In genomic region chr2:180692630-180693029, GRCm38 (mm10) we compare ENCODE assay signal across 8 mouse cellular contexts. TPM values are rescaled to one million over a fixed set of nuclear protein-coding genes. Genes with fewer than 3 reads are reported as not detected.
DNase-seq lines count a peak whose midpoint lies in the region; ATAC-seq and TF ChIP-seq lines count a peak whose summit lies in the region.

No protein-coding gene starts in this region.

- no peak for ATAC-seq in kidney, postnatal 0 days (replicated peaks; ENCODE audit: low FRiP score, low read depth)
- ATAC-seq in lung, embryonic 16.5 days (ENCODE audit: low read depth) = peak; percentile 59

- no peak for TF ChIP-seq CTCF in kidney, postnatal 0 days (IDR thresholded peaks at IDR 0.05; ENCODE audit: low read depth)

- H3K4me2 ChIP-seq in kidney, postnatal 0 days (ENCODE audit: low read length) = no peak overlapping the region
- no peak overlapping the region for H3K4me2 ChIP-seq in lung, embryonic 16.5 days (ENCODE audit: low read depth, low read length)

- peak; percentile 59 for DNase-seq in kidney, postnatal 0 days (ENCODE audit: low spot score)
- DNase-seq in kidney, adult 11 months = no peak
- peak; percentile 57 for DNase-seq in ZHBTc4 (ENCODE audit: low read depth, low spot score)
- peak; percentile 64 for DNase-seq in heart, adult 8-10 months (ENCODE audit: low spot score)
- peak; percentile 60 for DNase-seq in retina, postnatal 1 day
- no peak for DNase-seq in ovary, postnatal 10 days (ENCODE audit: low spot score)
- DNase-seq in kidney, adult 18-20 months = no peak

- H3K9ac ChIP-seq in kidney, postnatal 0 days (ENCODE audit: low read depth, low read length) = no peak overlapping the region
- H3K9ac ChIP-seq in lung, embryonic 16.5 days (ENCODE audit: low read length) = no peak overlapping the region

- 0 out of 2 replicates have a peak, but pooled peaks cover 4% of the 10 kb centered on the region for H3K4me1 ChIP-seq in kidney, postnatal 0 days (replicated peaks; ENCODE audit: insufficient read depth, low read length)
- peaks cover 9% of the 10 kb centered on the region for H3K4me1 ChIP-seq in lung, embryonic 16.5 days (replicated peaks; ENCODE audit: control insufficient read depth, insufficient read depth, low read length)

- no peaks in the 10 kb centered on the region for H3K9me3 ChIP-seq in kidney, postnatal 0 days (replicated peaks; ENCODE audit: low read length)
- H3K9me3 ChIP-seq in lung, embryonic 16.5 days (ENCODE audit: control insufficient read depth, low read length) = no peaks in the 10 kb centered on the region

- H3K27ac ChIP-seq in kidney, postnatal 0 days = peak overlapping the region; percentile 62
- H3K27ac ChIP-seq in lung, embryonic 16.5 days (ENCODE audit: low read length) = peak overlapping the region; percentile 14

- WGBS in kidney, postnatal 0 days = 0% methylated on average over 1 of the region's 1 CpGs
- 0% methylated on average over 1 of the region's 1 CpGs for WGBS in lung, embryonic 16.5 days

- peaks cover 22% of the 10 kb centered on the region for H3K36me3 ChIP-seq in kidney, postnatal 0 days (ENCODE audit: insufficient read depth, low read length)
- peaks cover 30% of the 10 kb centered on the region for H3K36me3 ChIP-seq in lung, embryonic 16.5 days (ENCODE audit: control insufficient read depth, insufficient read depth, low read length)

- H3K4me3 ChIP-seq in kidney, postnatal 0 days (replicated peaks; ENCODE audit: low read depth, low read length) = no peak overlapping the region
- H3K4me3 ChIP-seq in lung, embryonic 16.5 days (ENCODE audit: low read length) = no peak overlapping the region

- no peaks in the 10 kb centered on the region for H3K27me3 ChIP-seq in kidney, postnatal 0 days (ENCODE audit: insufficient read depth, low read length)
- no peaks in the 10 kb centered on the region for H3K27me3 ChIP-seq in lung, embryonic 16.5 days (ENCODE audit: control insufficient read depth, insufficient read depth, low read depth, low read length)

RNA-seq across cellular contexts. Expression of gene Dido1, which starts 17.2 kb away (rescaled TPM):
- 17.7 and 18.0 TPM in 2 replicates for polyA plus RNA-seq in kidney, postnatal 0 days (2015; fragmentation: Nextera tagmentation; extraction: Ambion mirVana)
- 10 to 100 TPM; 25.2 to 35.9 (median 31.1) TPM for total RNA-seq in heart, adult 8-10 months (2022)
- polyA plus RNA-seq in lung, embryonic 16.5 days (2015; fragmentation: Nextera tagmentation; extraction: Ambion mirVana) = 27.6 and 28.2 TPM in 2 replicates

RNA-seq across cellular contexts. Expression of gene Gid8, which starts 17.3 kb away (rescaled TPM):
- polyA plus RNA-seq in kidney, postnatal 0 days (2015; fragmentation: Nextera tagmentation; extraction: Ambion mirVana) = 48.1 and 51.0 TPM in 2 replicates
- total RNA-seq in heart, adult 8-10 months (2022) = 10 to 100 TPM; 57.6 to 66.1 (median 59.5) TPM
- 49.4 and 50.9 TPM in 2 replicates for polyA plus RNA-seq in lung, embryonic 16.5 days (2015; fragmentation: Nextera tagmentation; extraction: Ambion mirVana)

RNA-seq across cellular contexts. Expression of gene Slc17a9, which starts 32.4 kb away (rescaled TPM):
- 0.55 and 0.61 TPM in 2 replicates for polyA plus RNA-seq in kidney, postnatal 0 days (2015; fragmentation: Nextera tagmentation; extraction: Ambion mirVana)
- total RNA-seq in heart, adult 8-10 months (2022) = under 1 TPM; 0.30 to 0.75 (median 0.40) TPM
- 1.5 and 2.1 TPM in 2 replicates for polyA plus RNA-seq in lung, embryonic 16.5 days (2015; fragmentation: Nextera tagmentation; extraction: Ambion mirVana)

RNA-seq across cellular contexts. Expression of gene Tcfl5, which starts 50.1 kb away (rescaled TPM):
- polyA plus RNA-seq in kidney, postnatal 0 days (2015; fragmentation: Nextera tagmentation; extraction: Ambion mirVana) = 0.08 and 0.13 TPM in 2 replicates
- not detected for total RNA-seq in heart, adult 8-10 months (2022)
- 0.15 TPM in 1 of 2 replicates, not detected in the other for polyA plus RNA-seq in lung, embryonic 16.5 days (2015; fragmentation: Nextera tagmentation; extraction: Ambion mirVana)

Comparison
In these comparisons a context has a peak if more than half of its experiments do, and no peak if none do; other contexts are left out.
1. DNase-seq: peak in kidney, postnatal 0 days (single experiment), ZHBTc4 (single experiment), heart, adult 8-10 months (single experiment) and retina, postnatal 1 day (single experiment); none in kidney, adult 11 months (single experiment), ovary, postnatal 10 days (single experiment) and kidney, adult 18-20 months (single experiment).